Mouse (Mus musculus) left cerebral cortex, adult 11 months (tissue): ENCODE results near the gene Ccnd3.

Experiments used
- DNase-seq: peaks from one replicate; pipeline ENCODE4 v3.0.0; 2022; ENCODE audit warnings: low spot score

The Ccnd3 gene

GRCm38 (mm10) chr17:47551049-47551448 lies 46.2 kb downstream of the Ccnd3 start:
- no peak for DNase-seq

DNA sequence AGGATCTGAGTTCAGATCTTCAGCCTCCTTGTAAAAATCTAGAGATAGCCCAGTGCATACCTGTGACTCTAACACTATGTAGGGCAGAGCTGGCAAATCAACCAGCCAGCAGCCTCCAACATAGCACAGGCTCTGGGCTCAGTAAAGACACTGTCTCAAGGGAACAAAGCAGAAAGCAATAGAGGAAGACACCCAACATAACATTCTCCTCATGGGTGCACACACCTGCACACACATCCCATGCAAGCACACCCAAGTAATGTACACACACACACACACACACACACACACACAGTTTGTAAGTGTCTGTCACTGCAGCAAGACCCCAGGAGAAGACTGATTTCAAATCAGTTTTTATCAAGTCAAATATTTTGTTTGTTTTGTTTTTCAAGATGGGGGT lies 48.1 kb downstream of the Ccnd3 start:
- no peak for DNase-seq

DNA sequence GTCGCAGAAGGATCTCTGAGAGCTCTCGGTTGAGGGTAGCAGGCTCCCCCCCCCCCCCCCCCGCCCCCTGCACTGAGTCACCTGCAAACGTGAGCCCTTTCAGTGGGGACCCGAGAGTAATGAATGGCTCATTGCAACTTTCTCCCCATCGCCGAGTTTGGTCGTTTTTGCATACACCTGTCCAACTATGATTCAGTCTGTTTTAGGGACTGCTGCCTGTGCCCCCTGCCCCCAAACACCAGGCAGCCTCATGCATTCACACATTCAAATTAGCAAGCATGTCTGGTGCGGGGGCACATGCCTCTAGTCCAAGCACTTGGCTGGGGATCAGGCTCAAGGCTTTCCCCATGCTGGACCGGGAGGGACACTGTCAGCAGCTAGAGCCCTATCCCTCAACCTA lies 49.8 kb downstream of the Ccnd3 start:
- DNase-seq = no peak

DNA sequence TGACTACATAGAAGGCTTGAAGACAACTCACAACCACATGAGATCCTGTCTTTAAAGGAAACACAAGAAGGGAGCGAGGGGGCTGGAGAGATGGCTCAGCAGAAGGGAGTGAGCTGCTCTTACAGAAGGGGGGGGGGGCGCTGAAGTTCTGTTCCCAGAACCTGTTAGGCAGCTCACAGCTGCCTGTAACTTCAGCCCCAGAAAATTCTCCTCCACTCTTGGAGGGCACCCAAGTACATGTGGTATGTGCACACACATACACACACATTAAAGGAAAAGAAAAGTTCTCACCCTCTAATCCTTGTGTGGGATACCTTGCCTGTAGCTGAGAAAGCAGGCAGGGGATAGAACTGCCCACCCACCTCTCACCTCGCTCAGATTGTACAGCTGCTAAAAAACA lies 52.3 kb downstream of the Ccnd3 start:
- DNase-seq = no peak

- no peak for DNase-seq
Observed at GRCm38 (mm10) chr17:47559726-47560125, 54.9 kb downstream of the Ccnd3 start.

- DNase-seq = no peak
Observed at GRCm38 (mm10) chr17:47562875-47563274, 58.0 kb downstream of the Ccnd3 start.

DNA sequence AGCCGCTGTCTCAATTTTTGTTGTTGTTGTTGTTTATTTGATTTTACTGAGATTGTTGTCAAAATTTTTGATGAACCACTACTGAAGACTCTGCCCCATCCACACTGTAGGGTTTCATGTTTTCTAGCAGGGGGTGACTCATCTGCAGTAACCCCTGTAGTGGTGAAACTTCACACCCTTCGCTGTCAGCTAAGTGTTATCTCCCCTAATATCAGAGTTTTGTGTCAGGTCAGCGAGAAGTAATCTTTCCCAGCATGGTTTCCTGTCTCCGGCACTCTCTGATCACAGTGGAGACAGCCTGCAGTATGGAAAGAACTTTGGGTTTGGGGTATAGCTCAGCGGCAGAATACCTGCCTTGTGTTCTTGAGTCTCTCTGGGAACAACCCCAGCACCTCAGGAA lies 59.8 kb downstream of the Ccnd3 start:
- no peak for DNase-seq

GRCm38 (mm10) chr17:47566133-47566532 lies 61.3 kb downstream of the Ccnd3 start:
- DNase-seq = no peak

DNA sequence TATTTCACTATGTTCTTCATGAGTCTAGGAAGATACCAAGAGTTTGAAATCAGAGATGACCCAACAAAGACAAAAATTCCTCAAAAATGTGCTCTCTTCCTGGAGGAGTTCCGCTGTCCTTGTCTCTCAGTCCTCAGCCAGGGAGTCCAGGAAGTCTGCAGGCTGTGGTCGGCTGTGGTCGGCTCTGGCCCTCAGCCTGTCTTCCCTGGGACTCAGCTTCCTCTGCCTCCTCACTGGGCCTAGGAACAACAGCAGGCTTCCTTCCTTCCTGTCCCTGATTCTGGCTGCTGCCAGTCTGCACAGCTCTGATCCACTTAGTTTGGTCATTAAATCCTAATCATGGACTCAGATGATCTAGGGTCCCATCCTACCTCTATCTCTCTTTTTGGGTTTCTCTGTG lies 62.4 kb downstream of the Ccnd3 start:
- no peak for DNase-seq

GRCm38 (mm10) chr17:47568389-47568788 lies 63.5 kb downstream of the Ccnd3 start:
- no peak for DNase-seq

- no peak for DNase-seq
Observed at GRCm38 (mm10) chr17:47568951-47569527, 64.2 kb downstream of the Ccnd3 start.

- no peak for DNase-seq
Observed at GRCm38 (mm10) chr17:47571621-47572020, 66.8 kb downstream of the Ccnd3 start.

DNA sequence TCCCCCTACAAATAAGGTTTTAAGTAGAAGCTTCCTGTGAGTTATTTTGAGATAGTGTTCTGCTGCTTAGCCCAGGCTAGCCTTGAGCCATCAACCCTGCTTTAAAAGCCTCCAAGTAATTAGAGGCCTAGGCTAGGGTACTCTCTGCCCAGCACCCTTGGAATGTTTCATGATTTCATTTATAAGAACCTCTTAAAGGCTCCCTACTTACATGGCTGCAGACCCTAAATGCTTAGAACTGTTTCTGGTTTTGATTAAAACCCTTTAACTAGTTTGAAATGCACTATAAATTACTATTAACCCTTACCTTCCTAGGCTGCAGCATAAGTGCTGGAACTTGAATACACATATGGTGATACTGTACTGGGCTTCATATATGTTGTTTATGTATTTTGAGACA lies 67.6 kb downstream of the Ccnd3 start:
- no peak for DNase-seq

GRCm38 (mm10) chr17:47574028-47574427 lies 69.2 kb downstream of the Ccnd3 start:
- no peak for DNase-seq

DNA sequence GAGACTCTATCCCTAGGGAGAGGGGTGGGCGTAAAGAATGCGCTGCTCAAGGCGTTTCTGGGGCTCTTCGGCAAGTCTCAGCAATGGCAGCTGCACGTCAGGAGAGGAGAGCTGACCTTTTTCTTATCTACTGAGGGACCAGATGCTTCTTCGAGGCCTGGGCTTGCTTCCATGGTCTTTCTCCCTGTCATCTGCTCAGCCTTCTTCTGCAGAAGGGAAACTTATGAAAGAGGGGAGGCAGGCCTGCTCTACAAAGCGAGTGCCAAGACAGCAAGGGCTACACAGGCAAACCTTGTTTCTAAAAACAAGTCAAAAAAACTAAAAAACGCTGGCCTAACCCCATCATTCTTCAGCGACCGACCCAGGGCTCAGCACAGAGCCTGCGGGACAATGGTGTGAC lies 70.0 kb downstream of the Ccnd3 start:
- DNase-seq = no peak

- DNase-seq = no peak
Observed at GRCm38 (mm10) chr17:47578655-47579054, 73.8 kb downstream of the Ccnd3 start.

- no peak for DNase-seq
Observed at GRCm38 (mm10) chr17:47580962-47581361, 76.1 kb downstream of the Ccnd3 start.

- no peak for DNase-seq
Observed at GRCm38 (mm10) chr17:47588517-47588916, 83.7 kb downstream of the Ccnd3 start.

DNA sequence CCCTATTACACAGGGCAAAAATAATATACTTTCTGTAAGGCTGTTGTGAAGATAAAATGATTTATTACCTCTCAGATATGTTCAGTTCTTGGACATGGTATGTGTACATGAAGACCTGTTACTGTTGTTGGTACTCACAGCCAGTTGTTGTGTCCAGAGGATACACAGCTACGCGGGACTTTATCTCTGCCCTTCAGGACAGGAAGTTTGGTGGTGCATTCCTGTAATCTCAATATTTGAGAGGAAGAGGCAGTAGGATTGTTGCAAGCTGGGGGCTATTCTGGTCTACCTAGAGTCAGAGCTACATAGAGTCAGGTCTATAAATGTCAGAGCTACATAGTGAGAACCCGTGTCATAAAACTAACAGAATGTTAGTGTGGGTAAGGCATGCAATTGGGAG lies 86.2 kb downstream of the Ccnd3 start:
- no peak for DNase-seq

DNA sequence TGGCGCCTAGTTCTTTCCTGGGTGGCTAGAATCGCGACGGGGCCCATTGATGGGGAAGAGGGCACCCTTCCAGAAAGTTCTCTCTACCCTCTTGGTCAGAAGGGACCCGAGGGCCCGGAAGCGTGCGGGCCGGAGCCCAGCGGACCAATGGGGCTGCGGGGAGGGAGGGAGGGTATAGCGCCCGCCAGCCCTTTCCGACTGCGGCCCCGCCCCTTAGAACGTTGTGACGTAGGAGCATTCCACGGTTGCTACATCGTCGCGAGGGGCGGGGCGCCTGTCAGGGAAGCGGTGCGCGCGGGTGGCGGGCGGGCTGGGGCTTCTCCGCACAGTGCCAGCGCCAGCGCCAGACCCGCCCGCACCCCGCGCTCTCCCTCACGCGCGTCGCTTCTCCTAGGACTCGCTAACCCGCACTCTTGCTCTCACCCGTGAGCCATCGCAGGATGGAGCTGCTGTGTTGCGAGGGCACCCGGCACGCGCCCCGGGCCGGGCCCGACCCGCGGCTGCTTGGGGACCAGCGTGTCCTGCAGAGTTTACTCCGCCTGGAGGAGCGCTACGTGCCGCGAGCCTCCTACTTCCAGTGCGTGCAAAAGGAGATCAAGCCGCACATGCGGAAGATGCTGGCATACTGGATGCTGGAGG lies 88.5 kb downstream of the Ccnd3 start:
- peak; percentile 71 for DNase-seq

DNA sequence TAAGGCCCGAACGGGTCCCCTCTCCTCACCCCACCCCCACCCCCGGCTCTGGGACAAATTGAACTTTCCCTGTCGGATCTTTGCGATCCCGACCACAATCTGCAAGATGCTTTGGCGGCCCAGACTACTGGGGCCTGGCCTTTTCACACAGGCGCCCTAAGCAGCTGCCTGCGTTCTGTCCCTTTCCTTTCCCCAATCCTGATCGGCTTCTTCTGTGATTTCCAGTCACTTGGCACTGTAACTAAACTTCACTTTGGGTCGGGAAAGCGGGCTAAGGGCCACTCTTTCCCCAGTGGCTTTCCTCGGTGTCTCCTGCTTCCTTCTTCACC lies 89.0 kb downstream of the Ccnd3 start:
- DNase-seq = no peak

- DNase-seq = no peak
Observed at GRCm38 (mm10) chr17:47594183-47594968, 89.5 kb downstream of the Ccnd3 start.

- DNase-seq = no peak
Observed at GRCm38 (mm10) chr17:47594969-47595247, 90.1 kb downstream of the Ccnd3 start.
